Mouse (Mus musculus): Measurements from ENCODE around the gene Scml4.

Scml4 gene

DNA sequence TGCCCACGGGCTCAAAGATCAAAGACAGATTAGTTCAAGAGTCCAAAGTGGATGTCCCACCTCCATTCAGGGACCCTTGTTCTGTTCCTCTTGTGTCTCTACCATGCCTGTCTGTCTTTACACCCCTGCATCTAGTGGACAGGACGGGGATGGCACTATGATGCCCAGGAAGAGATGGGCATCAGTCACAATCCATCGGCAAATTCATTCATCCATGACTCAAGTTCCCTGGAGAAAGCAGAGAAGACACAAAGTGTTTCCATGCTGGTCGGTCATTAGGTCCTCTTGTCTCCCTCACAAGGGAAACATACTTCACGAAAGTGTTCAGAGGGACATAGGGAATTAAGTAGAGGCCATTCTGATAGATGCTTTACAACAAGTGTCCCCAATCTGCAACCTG is 87.2 kb downstream of the Scml4 start:
- DNase-seq (ENCODE audit: low spot score in 2 of 2) = no peak

DNA sequence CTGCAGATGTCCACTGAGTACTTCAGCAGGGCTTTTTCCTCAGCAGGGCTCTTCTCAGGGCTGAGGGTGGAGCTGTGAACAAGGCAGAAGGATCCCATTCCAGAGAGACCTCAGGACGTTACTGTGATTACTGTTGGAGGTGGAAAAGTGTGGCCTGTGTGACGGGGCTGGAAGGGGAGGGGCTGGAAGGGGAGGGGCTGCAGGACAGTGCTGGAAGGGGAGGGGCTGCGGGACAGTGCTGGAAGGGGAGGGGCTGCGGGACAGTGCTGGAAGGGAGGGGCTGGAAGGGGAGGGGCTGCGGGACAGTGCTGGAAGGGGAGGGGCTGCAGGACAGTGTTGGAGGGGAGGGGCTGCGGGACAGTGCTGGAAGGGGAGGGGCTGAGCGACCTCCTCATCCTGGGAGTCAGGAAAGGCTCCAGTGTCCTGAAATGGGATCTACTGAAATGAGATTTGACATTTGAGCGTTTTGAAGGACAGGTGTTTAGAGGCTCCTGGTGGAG is 90.1 kb downstream of the Scml4 start:
- DNase-seq (ENCODE audit: low spot score in 2 of 2) = no peak

DNA sequence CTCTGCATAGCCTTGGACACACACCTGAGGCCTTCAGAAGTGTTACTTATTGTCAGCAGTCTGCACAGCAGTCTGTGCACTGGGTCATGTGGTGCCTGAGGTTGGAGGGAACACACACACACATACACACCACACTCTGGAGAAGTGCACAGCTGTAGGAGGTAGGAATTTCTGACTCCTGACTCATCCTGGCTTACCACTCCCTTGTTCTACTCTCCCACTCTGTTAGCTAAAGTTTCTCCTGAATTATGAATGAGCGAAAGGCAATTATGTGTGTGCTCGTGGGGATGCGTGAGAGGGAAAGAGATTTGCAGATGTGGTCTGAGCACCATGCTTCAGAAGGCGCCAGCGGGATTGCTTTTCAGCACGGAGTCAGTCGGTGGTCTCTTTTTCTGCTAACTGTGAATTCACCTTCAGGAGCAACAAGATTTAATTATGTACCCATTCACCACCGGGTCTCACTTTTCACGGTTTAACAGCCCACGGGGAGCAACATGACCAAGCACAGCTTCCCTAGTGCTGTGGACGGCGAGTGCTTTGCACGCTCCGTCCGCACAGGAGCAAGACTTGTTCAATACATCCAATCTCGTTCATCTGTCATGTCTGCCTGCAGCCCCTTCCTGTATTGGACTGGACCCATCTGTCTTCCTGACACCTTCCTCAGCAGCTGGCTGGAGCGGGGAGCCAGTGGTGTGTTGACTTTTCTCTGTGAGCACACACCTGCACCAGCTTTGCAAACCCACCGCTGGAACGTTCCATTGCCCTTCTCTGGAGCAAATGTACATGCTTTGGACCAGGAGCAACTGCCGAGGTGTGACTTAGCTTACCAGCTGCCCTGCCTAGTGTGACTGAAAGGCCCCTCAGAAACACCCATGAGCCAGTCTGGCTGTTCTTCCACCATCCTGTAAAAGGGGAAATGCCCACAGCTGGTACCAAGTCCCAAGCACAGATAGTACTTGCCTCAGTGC is 91.2 kb downstream of the Scml4 start:
- DNase-seq (ENCODE audit: low spot score in 2 of 2) = no peak

DNA sequence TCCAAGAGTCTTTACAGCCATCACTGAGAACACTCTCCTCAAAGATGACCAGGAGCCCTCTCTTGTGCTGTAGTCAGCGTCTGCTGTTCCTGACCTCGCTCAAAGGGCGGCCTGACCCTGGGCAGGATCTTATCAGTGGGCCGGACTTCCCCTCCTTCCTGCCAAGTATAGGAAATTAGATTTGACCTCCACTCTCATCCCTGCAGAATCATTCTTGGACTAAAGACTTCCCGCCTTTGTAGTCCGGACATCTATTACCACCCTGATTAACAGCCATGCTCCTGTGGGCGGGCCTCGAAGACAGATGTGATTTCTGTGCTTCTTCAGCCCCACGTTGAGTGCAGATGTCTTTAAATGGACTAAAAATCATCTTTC is 91.9 kb downstream of the Scml4 start:
- no peak for DNase-seq (ENCODE audit: low spot score in 2 of 2)

DNA sequence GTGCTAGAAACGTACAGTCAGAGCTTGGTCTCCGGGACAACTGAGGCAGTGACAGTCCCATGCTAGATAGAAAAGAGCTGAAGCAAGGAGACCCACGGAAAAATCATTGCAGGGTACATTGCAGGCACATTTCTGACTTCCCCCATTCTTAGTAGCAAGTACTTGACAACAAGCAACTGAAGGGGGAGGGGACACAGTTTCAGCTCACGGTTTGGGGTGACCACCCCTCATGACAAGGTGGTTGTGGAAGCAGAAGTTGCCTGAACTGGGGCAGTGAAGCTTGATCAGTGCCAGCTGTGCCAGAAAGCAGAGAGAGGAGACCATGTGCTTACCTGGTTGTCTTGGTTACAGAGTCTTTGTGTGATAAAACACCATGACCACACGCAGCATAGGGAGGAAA is 93.4 kb downstream of the Scml4 start:
- DNase-seq (ENCODE audit: low spot score in 2 of 2) = no peak

DNA sequence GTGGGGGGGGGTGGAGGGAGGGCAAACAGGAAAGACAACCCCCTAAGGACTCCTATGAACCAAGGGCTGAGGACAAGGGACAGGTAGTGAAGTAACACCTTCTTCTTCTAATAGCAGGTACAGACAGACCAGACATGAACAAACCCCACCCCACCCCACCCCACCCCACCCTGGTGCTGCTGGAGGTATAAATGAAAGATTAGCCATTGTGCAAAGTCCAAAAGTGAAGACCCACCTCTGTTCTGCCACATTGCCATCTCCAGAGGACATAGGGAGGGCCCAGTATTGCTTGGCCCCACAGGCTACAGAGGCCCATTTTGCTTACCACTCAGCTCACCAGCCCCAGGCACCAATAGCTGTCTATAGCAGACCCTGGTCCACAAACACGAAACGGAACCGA is 95.0 kb downstream of the Scml4 start:
- DNase-seq (ENCODE audit: low spot score in 2 of 2) = no peak

DNA sequence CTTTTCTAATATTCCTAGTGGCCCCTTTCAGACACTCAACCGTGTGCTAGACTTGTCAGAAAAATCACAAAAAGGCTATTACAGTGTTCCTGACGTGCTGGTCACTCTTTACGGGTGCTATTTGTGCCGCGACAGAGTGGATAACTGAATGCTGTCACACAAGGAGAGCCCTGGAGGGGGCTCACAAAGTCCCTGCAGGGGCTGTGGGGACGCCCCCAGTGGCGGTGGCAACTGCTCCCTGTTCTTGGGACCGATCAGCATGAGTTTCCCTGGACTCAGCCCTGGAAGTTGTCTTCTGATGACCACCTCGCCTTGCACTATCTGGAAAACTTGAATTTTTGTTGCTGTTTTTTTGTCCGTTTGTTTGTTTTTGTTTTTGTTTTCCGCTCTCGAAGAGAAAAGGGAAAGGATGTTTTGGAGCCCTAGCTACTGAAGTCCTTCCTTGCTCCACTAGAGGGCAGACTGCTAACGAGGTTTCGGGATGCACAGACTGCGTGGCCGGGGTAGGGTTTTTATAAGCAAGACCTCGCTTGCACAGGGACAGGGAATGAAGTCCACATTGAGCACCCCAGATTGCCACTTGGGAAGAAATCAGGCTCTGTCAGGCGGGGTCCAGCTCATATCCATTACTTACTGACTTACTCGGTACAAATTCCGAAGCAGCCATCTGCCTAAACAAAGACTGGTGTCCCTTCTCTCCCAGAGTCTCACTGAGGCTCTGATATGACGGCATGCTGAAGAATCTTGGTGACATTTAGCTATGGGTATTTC is 97.9 kb downstream of the Scml4 start:
- peak in 1 of 2 experiments; percentile 66 for DNase-seq (ENCODE audit: low spot score in 2 of 2)

DNA sequence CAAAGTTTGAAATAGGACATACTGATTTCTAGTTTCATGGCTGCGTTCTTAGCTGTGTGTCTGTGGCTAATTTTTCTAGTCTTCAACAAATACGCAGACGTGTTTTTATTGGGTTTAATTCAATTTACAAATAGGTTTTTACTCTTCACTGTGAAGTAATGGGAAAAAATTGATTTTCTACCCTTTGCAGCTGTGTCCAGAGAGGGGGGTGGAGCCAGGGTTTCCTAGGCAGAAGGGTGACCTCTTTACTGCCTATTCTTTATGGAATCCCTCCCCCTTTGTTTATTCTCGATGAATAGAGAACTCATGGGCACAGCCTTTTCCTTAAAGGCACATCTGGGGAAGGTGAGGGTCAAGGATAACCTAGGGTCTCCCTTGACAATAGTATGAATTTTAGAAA is 98.5 kb downstream of the Scml4 start:
- DNase-seq (ENCODE audit: low spot score in 2 of 2) = no peak

DNA sequence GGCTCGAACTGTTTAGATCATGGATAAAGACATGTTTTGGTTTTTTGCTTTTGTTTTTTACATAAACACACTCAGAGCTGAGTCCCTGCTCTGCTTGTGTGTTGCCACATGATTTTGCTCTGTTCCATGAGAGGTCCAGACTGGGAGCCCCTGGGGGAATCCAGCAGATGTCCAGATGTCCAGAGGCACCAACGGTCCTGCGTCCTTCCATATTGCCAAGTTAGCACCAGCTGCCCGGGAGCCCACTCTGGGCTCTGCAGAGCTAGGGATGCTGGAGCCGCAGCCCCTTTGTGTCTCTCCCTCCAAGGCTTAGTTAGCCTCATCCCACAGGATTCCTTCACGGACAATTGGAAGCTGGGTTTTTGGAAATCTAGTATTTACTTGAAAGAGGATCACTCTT is 101.6 kb downstream of the Scml4 start:
- DNase-seq (ENCODE audit: low spot score in 2 of 2) = no peak

DNA sequence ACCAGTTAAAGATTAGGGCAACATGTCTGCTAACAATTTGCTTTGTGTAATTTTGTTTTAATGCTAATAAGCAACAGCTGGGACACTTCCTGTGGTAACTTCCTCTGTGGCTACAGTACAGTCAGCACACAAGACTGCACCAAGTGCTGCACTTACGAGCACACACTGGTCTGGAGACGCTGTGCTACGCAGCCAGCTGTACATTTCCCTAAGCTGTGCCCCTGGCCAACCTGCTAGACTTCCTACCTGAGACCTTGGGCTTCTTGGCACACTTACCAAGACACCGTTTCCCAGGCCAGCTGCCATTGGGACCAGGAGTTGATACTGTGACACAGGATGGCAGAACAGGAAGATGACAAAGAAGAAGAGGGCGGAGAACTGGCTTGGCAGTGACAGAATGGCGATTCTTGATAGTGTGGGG is 102.0 kb downstream of the Scml4 start:
- no peak for DNase-seq (ENCODE audit: low spot score in 2 of 2)

DNA sequence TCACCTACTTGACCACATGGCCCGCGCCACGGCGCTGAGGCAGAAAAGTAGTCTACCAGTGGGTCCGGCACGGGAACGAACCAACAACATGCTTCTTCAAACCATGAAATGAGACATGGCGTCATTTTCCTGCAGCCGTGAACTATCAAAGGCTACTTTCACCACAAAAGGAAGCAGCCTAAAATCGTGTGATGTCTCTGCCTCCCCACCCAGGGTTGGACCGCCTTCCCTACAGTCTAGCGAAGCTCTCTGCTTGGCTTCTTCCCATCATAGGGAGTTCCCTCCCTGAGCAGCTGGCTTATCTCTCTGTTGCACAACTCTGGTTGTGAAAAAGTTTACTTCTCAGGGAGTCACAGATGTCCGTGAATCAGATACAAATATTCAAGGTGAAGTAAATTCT is 102.5 kb downstream of the Scml4 start:
- DNase-seq (ENCODE audit: low spot score in 2 of 2) = no peak

DNA sequence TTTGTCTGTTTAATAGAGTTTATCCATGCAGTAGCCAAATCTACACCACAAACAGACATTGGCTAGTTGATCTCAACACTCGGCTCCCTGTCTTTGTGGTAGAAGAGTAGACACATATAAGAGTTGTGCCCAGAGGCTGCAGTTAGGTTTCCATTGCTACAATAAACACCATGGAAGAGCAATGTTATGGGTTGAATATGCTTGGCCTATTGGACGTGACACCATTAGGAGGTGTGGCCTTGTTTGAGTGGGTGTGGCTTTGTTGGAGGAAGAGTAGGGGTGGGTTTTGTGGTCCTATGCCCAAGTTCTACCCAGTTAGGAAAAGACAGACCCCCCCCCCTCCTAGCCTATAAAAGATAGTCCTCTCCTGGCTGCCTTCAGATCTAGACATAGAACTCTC is 102.9 kb downstream of the Scml4 start:
- no peak for DNase-seq (ENCODE audit: low spot score in 2 of 2)

DNA sequence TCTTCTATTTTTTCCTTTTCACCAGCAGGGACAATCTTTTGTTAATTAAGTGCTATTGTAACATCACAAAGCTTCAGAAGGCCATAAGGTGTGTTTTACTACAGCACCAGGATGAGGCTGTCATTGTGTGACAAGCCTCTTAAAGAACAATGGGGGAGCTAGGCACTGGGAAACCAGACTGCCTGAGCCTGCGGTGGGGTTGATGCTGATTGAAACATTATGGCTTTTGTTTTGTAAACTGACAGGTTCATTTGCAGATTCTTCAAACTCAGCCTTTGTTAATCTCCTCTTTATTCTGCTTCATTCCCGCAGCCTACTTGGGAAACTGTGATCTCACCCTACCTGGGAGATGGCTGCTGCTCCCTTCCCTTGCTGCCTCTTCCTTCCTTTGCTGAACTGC is 108.2 kb downstream of the Scml4 start:
- no peak for DNase-seq (ENCODE audit: low spot score in 2 of 2)

DNA sequence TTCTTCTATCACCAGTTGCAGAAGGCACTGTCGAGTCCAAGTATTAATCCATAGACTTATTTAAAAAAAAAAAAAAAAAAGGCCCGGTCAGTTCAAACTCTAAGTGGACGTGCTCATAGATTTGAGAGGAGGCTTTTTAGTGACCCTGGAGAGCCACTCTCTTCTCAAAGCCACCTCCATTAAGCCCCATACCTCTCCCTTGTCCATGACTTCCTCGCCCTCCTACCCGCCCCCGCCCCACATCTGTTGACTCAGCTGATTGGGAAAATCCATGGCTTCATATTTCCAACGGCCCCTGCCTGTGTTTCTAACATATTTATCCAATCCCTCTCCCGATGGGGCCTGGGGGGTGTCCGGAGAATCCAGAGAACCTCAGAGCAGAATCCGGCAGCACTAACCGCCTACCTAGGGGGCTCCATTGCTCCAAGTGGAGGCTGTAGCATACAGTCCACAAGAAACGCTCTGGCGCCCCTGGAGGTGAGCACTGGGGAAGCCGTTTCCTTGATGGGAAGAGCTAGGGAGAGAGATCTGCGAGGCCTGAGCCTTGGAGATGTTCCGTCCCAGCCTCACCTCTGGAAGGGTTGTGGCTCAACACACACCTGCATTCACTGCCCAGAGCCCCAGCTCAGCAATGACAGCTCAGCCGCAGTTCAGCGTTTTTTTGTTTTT is 112.5 kb downstream of the Scml4 start:
- DNase-seq (ENCODE audit: low spot score in 2 of 2) = peak; percentile 50 to 69

DNA sequence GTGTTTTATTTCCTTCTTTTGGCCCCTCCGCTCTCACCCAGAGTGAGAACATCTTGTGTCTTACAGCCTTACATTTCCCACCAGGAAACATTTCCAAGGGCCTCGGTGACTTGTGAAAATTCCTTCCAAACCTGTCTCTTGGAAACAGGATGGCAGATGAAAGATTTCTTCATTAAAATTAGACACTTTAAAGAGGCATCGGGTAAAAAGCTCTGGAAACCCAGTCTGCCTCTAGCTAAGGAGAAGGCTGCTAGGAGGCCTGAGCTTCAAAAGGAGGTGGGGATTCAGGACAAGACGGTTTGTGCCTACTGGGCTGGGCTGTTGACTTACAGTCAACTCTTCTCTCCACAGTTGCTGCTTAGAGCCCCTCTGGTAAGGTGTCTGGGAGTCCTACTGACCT is 113.4 kb downstream of the Scml4 start:
- DNase-seq (ENCODE audit: low spot score in 2 of 2) = no peak

DNA sequence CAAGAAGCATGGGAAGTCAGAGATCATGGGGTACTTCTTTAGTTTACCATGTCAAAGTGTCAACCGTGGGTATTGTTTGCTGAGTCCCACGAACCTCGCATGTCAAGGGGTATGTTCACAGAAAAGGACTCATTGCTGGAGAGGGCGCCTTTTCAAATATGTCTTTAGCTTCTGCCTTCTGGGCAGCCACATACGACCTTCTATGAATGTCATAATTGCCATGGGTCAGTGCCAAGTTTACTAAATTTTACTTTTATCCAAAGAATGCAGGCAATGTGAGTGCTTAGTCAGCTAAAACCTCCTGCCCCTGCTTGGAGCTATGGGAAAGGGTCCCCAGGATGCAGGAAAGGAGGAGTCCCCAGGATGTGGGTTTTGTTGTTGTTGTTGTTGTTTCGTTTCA is 116.4 kb downstream of the Scml4 start:
- DNase-seq (ENCODE audit: low spot score in 2 of 2) = no peak

DNA sequence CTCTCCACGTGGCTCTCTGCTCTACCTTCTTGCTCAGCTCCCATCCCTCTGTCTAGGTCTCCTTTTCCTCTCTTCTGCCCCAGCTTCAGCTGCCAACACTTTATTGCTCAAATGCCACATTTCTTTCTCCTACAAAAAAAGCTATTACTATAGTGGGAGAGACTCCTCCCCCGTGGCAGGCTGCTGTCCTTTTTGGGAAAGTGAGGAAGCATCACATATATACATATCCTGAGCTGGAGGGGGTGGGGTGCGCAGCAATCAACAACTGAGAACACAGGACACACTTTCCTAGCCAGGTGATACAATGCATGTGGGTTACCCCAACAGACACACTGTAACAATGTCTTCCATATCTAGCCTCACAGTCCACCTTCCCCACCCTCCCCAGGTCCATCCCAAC is 118.2 kb downstream of the Scml4 start:
- no peak for DNase-seq (ENCODE audit: low spot score in 2 of 2)

DNA sequence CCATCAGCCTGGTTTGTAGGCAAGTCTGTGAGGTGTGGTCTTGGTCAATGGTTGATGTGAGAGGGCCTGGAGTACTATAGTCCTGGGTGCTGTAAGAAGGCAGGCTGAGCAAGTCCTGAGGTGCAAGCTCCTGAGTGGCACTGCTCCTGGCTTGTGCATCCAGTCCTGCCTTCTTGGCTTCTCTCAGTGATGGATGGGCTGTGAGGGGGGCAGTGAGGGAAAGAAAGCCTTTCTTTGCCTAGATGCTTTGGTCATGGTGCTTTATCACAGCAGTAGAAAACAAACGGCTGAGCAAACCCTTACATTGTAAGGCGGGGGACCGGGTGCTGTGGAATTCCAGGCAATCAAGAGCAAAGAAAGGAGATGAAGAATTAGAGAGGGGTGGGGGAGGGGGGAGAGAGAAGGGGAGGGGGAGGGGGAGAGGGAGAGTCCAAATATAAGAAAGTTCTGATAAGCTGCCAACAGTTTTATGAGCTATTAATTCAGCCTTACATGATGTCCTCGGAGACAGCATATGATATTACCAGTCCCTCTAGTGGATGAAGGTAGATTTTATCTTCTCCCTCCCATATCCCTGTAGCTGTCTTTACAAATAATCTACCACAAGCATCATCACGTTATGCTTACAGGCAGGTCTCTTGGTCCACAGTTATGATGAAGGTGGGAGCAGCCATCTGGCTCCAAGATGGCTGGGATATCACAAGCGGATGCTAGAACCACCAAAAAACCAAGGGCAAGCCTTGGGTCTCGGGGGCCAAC is 121.0 kb downstream of the Scml4 start:
- no peak for DNase-seq (ENCODE audit: low spot score in 2 of 2)

DNA sequence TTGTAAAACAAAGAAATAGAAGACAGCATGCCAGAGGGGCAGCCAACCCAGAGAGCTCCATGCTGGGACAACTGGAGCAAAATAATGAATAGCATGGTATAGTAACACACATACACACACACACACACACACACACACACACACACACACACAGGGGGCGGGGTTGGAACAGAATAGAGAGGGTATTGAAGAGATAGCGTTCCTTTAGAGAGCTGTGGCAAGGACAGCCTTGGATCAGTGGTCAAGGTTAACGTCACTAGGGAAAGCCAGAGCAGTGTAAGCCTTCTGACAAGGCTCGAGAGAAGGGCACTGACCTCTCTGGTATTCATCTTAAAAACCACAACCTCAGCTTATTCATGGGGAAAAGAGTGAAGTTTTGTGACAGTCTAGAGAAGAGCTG is 124.7 kb downstream of the Scml4 start:
- no peak for DNase-seq (ENCODE audit: low spot score in 2 of 2)

DNA sequence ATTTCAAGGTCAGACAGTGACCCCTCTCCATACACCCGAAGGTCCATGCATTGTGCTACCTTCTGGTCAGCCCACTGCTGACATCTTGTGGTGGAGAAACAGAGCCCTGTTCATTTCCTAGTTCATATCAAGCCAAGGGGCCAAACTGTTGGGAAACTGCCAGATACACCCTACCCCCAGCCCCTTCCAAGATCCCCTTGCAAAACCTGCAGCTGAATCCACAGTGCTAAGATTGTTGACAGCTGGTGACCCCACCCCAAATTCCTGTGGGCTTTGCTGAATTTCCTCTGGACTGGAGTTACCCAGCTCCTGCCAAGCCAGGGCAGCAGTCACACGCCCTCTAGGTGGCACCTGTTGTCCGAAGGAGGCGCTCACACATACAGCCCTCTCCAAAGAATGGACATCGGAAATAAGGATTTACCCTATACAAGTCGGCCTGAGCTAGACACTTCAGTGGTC is 127.5 kb downstream of the Scml4 start:
- DNase-seq (ENCODE audit: low spot score in 2 of 2) = no peak

DNA sequence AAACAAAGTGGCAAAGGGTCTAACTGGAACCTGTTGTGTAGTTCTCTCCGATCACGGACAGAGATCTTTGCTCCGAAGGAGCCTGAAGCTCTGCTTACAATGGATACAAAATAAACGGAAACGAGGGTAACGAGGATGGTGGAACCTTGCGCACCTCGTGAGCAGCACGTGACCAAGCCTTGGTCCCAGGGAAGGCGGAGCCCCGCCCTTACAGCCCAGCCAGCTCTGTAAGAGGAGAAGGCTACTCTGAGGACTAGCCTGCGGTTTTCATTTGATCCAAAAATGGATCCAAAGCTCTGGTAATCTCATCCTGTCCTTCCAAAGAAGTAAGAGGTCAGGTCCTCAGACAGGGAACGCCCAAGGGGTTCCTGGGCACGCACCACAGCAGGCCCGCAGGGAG is 128.5 kb downstream of the Scml4 start:
- no peak for DNase-seq (ENCODE audit: low spot score in 2 of 2)

All from frontal cortex, postnatal 10 days (tissue).